Mouse (Mus musculus) MEL (cell line): Measurements from ENCODE around the gene Ephx1. TPM values are rescaled to one million over a fixed set of nuclear protein-coding genes. Genes with fewer than 3 reads are reported as not detected.
A peak's percentile ranks its signal among the peaks of the same experiment; 100 is the strongest.

Experiments
- DNase-seq: peaks from one replicate; pipeline ENCODE4 v3.0.0; 2011; ENCODE audit warnings: low read depth, low spot score
- H3K27ac ChIP-seq: 2 replicates; pipeline ENCODE4 v1.5.1; 2012; ENCODE audit warnings: low read depth, mild to moderate bottlenecking, control low read depth, low read length, moderate library complexity; ENCODE audit not compliant: control insufficient read depth
- H3K27me3 ChIP-seq, 2 experiments: fragments of 150-350 bp in 1 of 2; sonication (generic) in 1 of 2; 2 replicates each; pipeline ENCODE4 v1.6.1; 2012; ENCODE audit warnings: low read length in 2 of 2, mild to moderate bottlenecking in 2 of 2, improper control_type of control experiment in 1 of 2, moderate library complexity in 1 of 2; ENCODE audit not compliant: insufficient read depth in 2 of 2, control insufficient read depth in 1 of 2
- H3K36me3 ChIP-seq, 2 experiments: 2 replicates each; pipeline ENCODE4 v1.6.1; 2012 to 2014; ENCODE audit warnings: low read length in 2 of 2, improper control_type of control experiment in 1 of 2, inconsistent platforms in 1 of 2, mild to moderate bottlenecking in 1 of 2; ENCODE audit not compliant: insufficient read depth in 2 of 2, control insufficient read depth in 1 of 2
- H3K4me1 ChIP-seq, 2 experiments: fragments of 150-350 bp in 1 of 2; sonication (generic) in 1 of 2; 2 replicates each; pipeline ENCODE4 v1.6.1; 2012; ENCODE audit warnings: low read length in 2 of 2, improper control_type of control experiment in 1 of 2, mild to moderate bottlenecking in 1 of 2; ENCODE audit not compliant: insufficient read depth in 2 of 2, control insufficient read depth in 1 of 2
- H3K4me3 ChIP-seq, 2 experiments: fragments of 150-350 bp in 1 of 2; sonication (generic) in 1 of 2; 2 replicates each; pipeline ENCODE4 v1.5.1; 2012; ENCODE audit warnings: low read depth in 2 of 2, low read length in 2 of 2, mild to moderate bottlenecking in 2 of 2, moderate library complexity in 2 of 2, control low read depth in 1 of 2, improper control_type of control experiment in 1 of 2; ENCODE audit not compliant: control insufficient read depth in 1 of 2, insufficient read depth in 1 of 2
- H3K79me2 ChIP-seq: 2 replicates; pipeline ENCODE4 v1.6.1; 2012; ENCODE audit warnings: mild to moderate bottlenecking, low read length, moderate library complexity; ENCODE audit not compliant: control insufficient read depth, poor library complexity, insufficient read depth
- H3K9ac ChIP-seq: 2 replicates; pipeline ENCODE4 v1.6.1; 2012; ENCODE audit warnings: low read depth, mild to moderate bottlenecking, control low read depth, low read length, moderate library complexity; ENCODE audit not compliant: control insufficient read depth, poor library complexity, severe bottlenecking
- H3K9me3 ChIP-seq: fragments of 150-350 bp; sonication (generic); replicated peaks from 2 replicates; pipeline ENCODE4 v1.6.1; 2012; ENCODE audit warnings: mild to moderate bottlenecking, low read length, improper control_type of control experiment, moderate library complexity; ENCODE audit not compliant: insufficient read depth
- CHD2 ChIP-seq: IDR thresholded peaks from 2 replicates; pipeline ENCODE4 v1.6.1; 2011; ENCODE audit warnings: low read length, improper control_type of control experiment
- E2F4 ChIP-seq: IDR thresholded peaks from 2 replicates; pipeline ENCODE4 v1.6.1; 2011; ENCODE audit warnings: low read depth, low read length, improper control_type of control experiment, borderline replicate concordance
- ELF1 ChIP-seq: IDR thresholded peaks from 2 replicates; pipeline ENCODE4 v1.6.1; 2014; ENCODE audit warnings: low read depth, mild to moderate bottlenecking, inconsistent platforms, low read length, improper control_type of control experiment, moderate library complexity
- EP300 ChIP-seq, 2 experiments: IDR thresholded peaks; 2 replicates each; pipeline ENCODE4 v1.6.1; 2011; ENCODE audit warnings: improper control_type of control experiment in 2 of 2, low read length in 2 of 2, low read depth in 1 of 2, mild to moderate bottlenecking in 1 of 2
- GABPA ChIP-seq: IDR thresholded peaks from 2 replicates; pipeline ENCODE4 v1.6.1; 2012; ENCODE audit warnings: low read depth, mild to moderate bottlenecking, inconsistent platforms, low read length, improper control_type of control experiment, moderate library complexity
- GATA1 ChIP-seq: IDR thresholded peaks from 2 replicates; pipeline ENCODE4 v1.6.1; 2011; ENCODE audit warnings: low read depth, low read length, improper control_type of control experiment
- MAFK ChIP-seq: IDR thresholded peaks from 2 replicates; pipeline ENCODE4 v1.6.1; 2011; ENCODE audit warnings: low read depth, mild to moderate bottlenecking, low read length, improper control_type of control experiment, borderline replicate concordance
- NELFE ChIP-seq: IDR thresholded peaks from 2 replicates; pipeline ENCODE4 v1.6.1; 2011; ENCODE audit warnings: low read depth, low read length, improper control_type of control experiment
- RCOR1 ChIP-seq: IDR thresholded peaks from 2 replicates; pipeline ENCODE4 v1.6.1; 2012; ENCODE audit warnings: low read depth, mild to moderate bottlenecking, inconsistent platforms, low read length, improper control_type of control experiment
- SIN3A ChIP-seq: IDR thresholded peaks from 2 replicates; pipeline ENCODE4 v1.6.1; 2012; ENCODE audit warnings: low read length, improper control_type of control experiment, inconsistent platforms
- SMC3 ChIP-seq: IDR thresholded peaks from 2 replicates; pipeline ENCODE4 v1.6.1; 2011; ENCODE audit warnings: low read depth, low read length, improper control_type of control experiment
- TAL1 ChIP-seq: IDR thresholded peaks from 2 replicates; pipeline ENCODE4 v1.6.1; 2012; ENCODE audit warnings: mild to moderate bottlenecking, inconsistent platforms, low read length, moderate library complexity, mixed read lengths
- TBP ChIP-seq: IDR thresholded peaks from 2 replicates; pipeline ENCODE4 v1.8.0; 2011; ENCODE audit warnings: low read depth, low read length, improper control_type of control experiment
- ZC3H11A ChIP-seq: IDR thresholded peaks from 2 replicates; pipeline ENCODE4 v1.6.1; 2012; ENCODE audit warnings: low read depth, mild to moderate bottlenecking, inconsistent platforms, low read length, improper control_type of control experiment
- polyA plus RNA-seq, 2 experiments: library from polyadenylated mRNA; stranded (reverse) in 1 of 2; unstranded in 1 of 2; fragments of >175 nt in 1 of 2; fragments of >200 nt in 1 of 2; gene quantifications; 2 replicates each; pipeline versions ENCODE4 v1.2.1 to v1.2.4; 2012; ENCODE audit warnings: low replicate concordance in 2 of 2, low read depth in 1 of 2; ENCODE audit not compliant: insufficient read length in 2 of 2, insufficient read depth in 1 of 2, missing spikeins in 1 of 2
- total RNA-seq: library from RNA; depleted of rRNA; stranded (reverse); fragments of 300-350 nt; gene quantifications from 2 replicates; pipeline ENCODE4 v1.2.3, GENCODE M21; 2012

Ephx1 gene
- total and polyA plus RNA-seq, 3 experiments = 0.15 to 0.39 TPM; not detected in 1

DNA sequence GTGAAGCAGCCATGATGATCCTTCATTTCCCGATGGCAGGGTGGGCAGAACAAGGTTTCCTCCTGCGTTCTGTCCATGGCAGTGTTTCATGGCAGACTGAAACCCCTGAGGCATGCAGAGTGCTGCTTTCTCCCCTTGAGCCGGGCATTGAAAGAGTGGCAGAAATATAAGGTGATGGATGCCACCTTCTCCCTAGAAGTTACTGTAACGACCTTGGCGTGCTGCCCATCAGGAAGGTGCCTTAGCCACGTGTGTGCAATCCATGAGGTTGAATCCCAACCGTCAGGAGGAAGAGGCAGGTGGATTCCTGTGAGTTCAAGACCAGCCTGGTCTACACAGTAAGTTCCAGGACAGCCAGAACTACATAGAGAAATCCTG lies 773 bp upstream of the Ephx1 start:
- no peaks in the 10 kb centered on the region for H3K9me3 ChIP-seq
- no peaks in the 10 kb centered on the region for H3K4me1 ChIP-seq
- H3K9ac ChIP-seq = no peak overlapping the region
- TF ChIP-seq CHD2 (no peak), SIN3A (no peak)
- TF ChIP-seq, all 39 proteins: peak for 0
- no peaks in the 10 kb centered on the region for H3K27me3 ChIP-seq
- H3K4me3 ChIP-seq = no peak overlapping the region
- H3K27ac ChIP-seq = no peak overlapping the region
- no peaks in the 10 kb centered on the region for H3K79me2 ChIP-seq
- H3K36me3 ChIP-seq = no peaks in the 10 kb centered on the region
- DNase-seq = no peak

DNA sequence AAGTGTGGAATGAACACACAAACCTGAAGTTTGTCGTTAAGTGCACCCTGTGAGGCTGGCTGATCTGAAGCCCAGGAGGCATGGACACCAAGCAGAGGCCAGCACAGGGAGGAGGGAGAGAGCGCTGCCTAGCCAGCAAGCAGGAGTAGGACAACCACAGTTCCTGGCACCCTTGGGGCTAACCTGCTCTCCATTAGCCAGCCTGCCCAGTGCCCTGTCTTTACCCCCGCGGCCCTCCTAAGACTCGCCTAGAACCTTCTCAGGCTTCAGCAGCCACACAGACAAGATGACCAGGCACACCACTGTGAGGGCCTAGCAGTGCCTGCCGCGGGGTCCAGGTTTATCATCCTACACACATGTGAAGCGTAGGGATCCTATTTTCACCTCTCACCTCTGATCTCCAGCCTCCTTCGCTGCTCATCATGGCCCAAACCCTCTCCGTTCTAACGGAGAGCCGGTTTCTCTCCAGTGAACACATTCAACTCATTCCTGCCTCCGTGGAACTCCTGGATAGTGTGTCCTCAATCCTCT lies 2.7 kb downstream of the Ephx1 start:
- no peak overlapping the region for H3K27ac ChIP-seq
- H3K27me3 ChIP-seq = peaks cover under 1 to 3% of the 10 kb centered on the region in 2 experiments; a peak in 3 of 4 replicates
- no peak for DNase-seq
- no peak overlapping the region for H3K9ac ChIP-seq
- no peaks in the 10 kb centered on the region for H3K9me3 ChIP-seq
- no peaks in the 10 kb centered on the region for H3K4me1 ChIP-seq
- no peak overlapping the region for H3K4me3 ChIP-seq
- TF ChIP-seq GABPA (no peak), TAL1 (no peak), GATA1 (no peak), NELFE (no peak), ELF1 (no peak), SIN3A (no peak), MAFK (no peak), EP300 (IDR thresholded peaks at IDR 0.05; ENCODE audit: low read depth in 1 of 2, low read length in 2 of 2) (no peak), RCOR1 (no peak), TBP (no peak), E2F4 (no peak)
- H3K36me3 ChIP-seq = no peaks in the 10 kb centered on the region
- H3K79me2 ChIP-seq = no peaks in the 10 kb centered on the region

DNA sequence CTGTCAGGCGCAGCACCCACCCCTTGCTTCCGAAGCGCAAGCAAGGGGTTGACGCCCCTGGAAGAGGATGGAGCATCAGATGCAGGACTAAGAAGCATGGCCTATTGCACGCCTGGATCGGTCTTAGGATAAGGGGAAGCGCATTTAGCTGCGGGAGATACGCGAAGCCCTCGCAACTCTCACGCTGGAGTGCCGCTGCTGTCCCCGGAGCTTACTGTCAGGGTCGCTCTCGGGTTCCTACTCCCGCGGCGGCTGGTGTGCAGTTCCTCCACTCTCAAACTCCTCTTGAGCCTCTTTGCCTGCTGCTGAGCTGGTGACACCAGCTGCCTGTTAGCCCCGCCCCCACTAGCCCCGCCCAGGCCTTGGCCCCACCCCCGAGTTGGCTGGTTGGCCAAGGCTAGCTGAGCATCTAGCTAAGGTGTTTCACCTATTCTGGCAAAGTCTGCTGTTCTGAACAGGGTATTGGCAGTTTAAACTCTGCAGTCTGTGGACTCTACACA lies 3.4 kb downstream of the Ephx1 start:
- no peak overlapping the region for H3K27ac ChIP-seq
- H3K79me2 ChIP-seq = no peaks in the 10 kb centered on the region
- peak overlapping the region; percentile 46 to 66 for H3K4me3 ChIP-seq
- peak overlapping the region; percentile 11; the same call in 1 of the 2 replicates for H3K9ac ChIP-seq
- TF ChIP-seq SMC3 (0 out of 2 replicates have a peak, but pooled peaks have one; percentile 7), ZC3H11A (no peak), TBP (0 out of 2 replicates have a peak, but pooled peaks have one; percentile 18)
- H3K9me3 ChIP-seq = no peaks in the 10 kb centered on the region
- H3K4me1 ChIP-seq = no peaks in the 10 kb centered on the region
- no peaks in the 10 kb centered on the region for H3K36me3 ChIP-seq
- H3K27me3 ChIP-seq = peaks cover 2 to 3% of the 10 kb centered on the region in 2 experiments; a peak in 3 of 4 replicates
- DNase-seq = peak; percentile 80
